Mouse (Mus musculus): ENCODE data around the gene H2afb1. TPM values are rescaled to one million over a fixed set of nuclear protein-coding genes. Genes with fewer than 3 reads are reported as not detected.
"Not testable (repeated sequence)": the region's sequence is repeated elsewhere in the genome, so short reads cannot be mapped to it uniquely, and the experiment has no call there.

H2afb1 gene
- not detected in 2 replicates for total RNA-seq (2021)
- long read RNA-seq, experiment 1: 0 reads
- long read RNA-seq, experiment 2: 0 reads

- not testable (repeated sequence) for DNase-seq
Measured at GRCm38 (mm10) chrX:117014457-117014856, at the start of gene H2afb1. Gene H2afb1, plus strand, starts transcription at chrX:117014757.

GRCm38 (mm10) chrX:117036085-117036484 lies 21.5 kb downstream of the H2afb1 start:
- no peak for DNase-seq

All from adrenal gland, postnatal 14 days (tissue).